Mouse (Mus musculus): ENCODE measurements around the gene Smpx. TPM values are rescaled to one million over a fixed set of nuclear protein-coding genes. Genes with fewer than 3 reads are reported as not detected.

Gene Smpx
- polyA plus RNA-seq (2011; ENCODE audit: insufficient read depth, insufficient read length, low read depth, missing spikeins): not detected in 2 replicates

GRCm38 (mm10) chrX:157698862-157699261 is at the start of gene Smpx:
Gene Smpx (plus strand): TSS chrX:157698910.
- H3K9me3 ChIP-seq (replicated peaks; ENCODE audit: control insufficient read depth, insufficient read depth, low read length, poor library complexity, severe bottlenecking): no peaks in the 10 kb centered on the region
- no peaks in the 10 kb centered on the region for H3K27me3 ChIP-seq (ENCODE audit: control insufficient read depth, insufficient read depth, low read length, poor library complexity, severe bottlenecking)
- no peak within 1 kb of the TSS for H3K27ac ChIP-seq (ENCODE audit: insufficient read depth, low read length)
- H3K9ac ChIP-seq (ENCODE audit: low read depth, poor library complexity, severe bottlenecking): no peak within 1 kb of the TSS
- H3K4me3 ChIP-seq (ENCODE audit: low read depth, low read length): no peak within 1 kb of the TSS
- TF ChIP-seq EP300 (IDR thresholded peaks at IDR 0.05; ENCODE audit: insufficient read depth, low read depth, low read length) (no peak), CTCF (IDR thresholded peaks at IDR 0.05; ENCODE audit: low read depth, low read length) (no peak), POLR2A (IDR thresholded peaks at IDR 0.05; ENCODE audit: insufficient read depth, low read length) (no peak)
- no peaks in the 10 kb centered on the region for H3K4me1 ChIP-seq (ENCODE audit: control insufficient read depth, insufficient read depth, low read length)
- H3K36me3 ChIP-seq (ENCODE audit: control insufficient read depth, insufficient read depth, low read length, poor library complexity, severe bottlenecking): no peaks in the 10 kb centered on the region

GRCm38 (mm10) chrX:157655047-157655446 is 43.7 kb upstream of the Smpx start:
- TF ChIP-seq EP300 (IDR thresholded peaks at IDR 0.05; ENCODE audit: insufficient read depth, low read depth, low read length) (no peak), CTCF (IDR thresholded peaks at IDR 0.05; ENCODE audit: low read depth, low read length) (no peak), POLR2A (IDR thresholded peaks at IDR 0.05; ENCODE audit: insufficient read depth, low read length) (no peak)
- no peak overlapping the region for H3K4me3 ChIP-seq (ENCODE audit: low read depth, low read length)
- no peak overlapping the region for H3K9ac ChIP-seq (ENCODE audit: low read depth, poor library complexity, severe bottlenecking)
- no peaks in the 10 kb centered on the region for H3K9me3 ChIP-seq (replicated peaks; ENCODE audit: control insufficient read depth, insufficient read depth, low read length, poor library complexity, severe bottlenecking)
- H3K27ac ChIP-seq (ENCODE audit: insufficient read depth, low read length): no peak overlapping the region
- no peaks in the 10 kb centered on the region for H3K36me3 ChIP-seq (ENCODE audit: control insufficient read depth, insufficient read depth, low read length, poor library complexity, severe bottlenecking)
- no peaks in the 10 kb centered on the region for H3K4me1 ChIP-seq (ENCODE audit: control insufficient read depth, insufficient read depth, low read length)
- no peaks in the 10 kb centered on the region for H3K27me3 ChIP-seq (ENCODE audit: control insufficient read depth, insufficient read depth, low read length, poor library complexity, severe bottlenecking)

- no peak overlapping the region for H3K9ac ChIP-seq (ENCODE audit: low read depth, poor library complexity, severe bottlenecking)
- H3K9me3 ChIP-seq (replicated peaks; ENCODE audit: control insufficient read depth, insufficient read depth, low read length, poor library complexity, severe bottlenecking): no peaks in the 10 kb centered on the region
- no peak overlapping the region for H3K4me3 ChIP-seq (ENCODE audit: low read depth, low read length)
- no peaks in the 10 kb centered on the region for H3K27me3 ChIP-seq (ENCODE audit: control insufficient read depth, insufficient read depth, low read length, poor library complexity, severe bottlenecking)
- no peaks in the 10 kb centered on the region for H3K4me1 ChIP-seq (ENCODE audit: control insufficient read depth, insufficient read depth, low read length)
- H3K36me3 ChIP-seq (ENCODE audit: control insufficient read depth, insufficient read depth, low read length, poor library complexity, severe bottlenecking): no peaks in the 10 kb centered on the region
- H3K27ac ChIP-seq (ENCODE audit: insufficient read depth, low read length): no peak overlapping the region
- no peak for TF ChIP-seq CTCF (IDR thresholded peaks at IDR 0.05; ENCODE audit: low read depth, low read length)
- no peak for TF ChIP-seq POLR2A (IDR thresholded peaks at IDR 0.05; ENCODE audit: insufficient read depth, low read length)
- no peak for TF ChIP-seq EP300 (IDR thresholded peaks at IDR 0.05; ENCODE audit: insufficient read depth, low read depth, low read length)
Measured at GRCm38 (mm10) chrX:157657356-157657755, 41.4 kb upstream of the Smpx start.

GRCm38 (mm10) chrX:157671820-157672219 is 26.9 kb upstream of the Smpx start:
- Histone ChIP-seq H3K27ac (ENCODE audit: insufficient read depth, low read length) (no peak overlapping the region), H3K27me3 (ENCODE audit: control insufficient read depth, insufficient read depth, low read length, poor library complexity, severe bottlenecking) (no peaks in the 10 kb centered on the region), H3K4me1 (ENCODE audit: control insufficient read depth, insufficient read depth, low read length) (no peaks in the 10 kb centered on the region), H3K4me3 (ENCODE audit: low read depth, low read length) (no peak overlapping the region), H3K36me3 (ENCODE audit: control insufficient read depth, insufficient read depth, low read length, poor library complexity, severe bottlenecking) (no peaks in the 10 kb centered on the region), H3K9me3 (replicated peaks; ENCODE audit: control insufficient read depth, insufficient read depth, low read length, poor library complexity, severe bottlenecking) (no peaks in the 10 kb centered on the region), H3K9ac (ENCODE audit: low read depth, poor library complexity, severe bottlenecking) (no peak overlapping the region)
- TF ChIP-seq CTCF (IDR thresholded peaks at IDR 0.05; ENCODE audit: low read depth, low read length): no peak
- TF ChIP-seq POLR2A (IDR thresholded peaks at IDR 0.05; ENCODE audit: insufficient read depth, low read length): no peak
- TF ChIP-seq EP300 (IDR thresholded peaks at IDR 0.05; ENCODE audit: insufficient read depth, low read depth, low read length): no peak

DNA sequence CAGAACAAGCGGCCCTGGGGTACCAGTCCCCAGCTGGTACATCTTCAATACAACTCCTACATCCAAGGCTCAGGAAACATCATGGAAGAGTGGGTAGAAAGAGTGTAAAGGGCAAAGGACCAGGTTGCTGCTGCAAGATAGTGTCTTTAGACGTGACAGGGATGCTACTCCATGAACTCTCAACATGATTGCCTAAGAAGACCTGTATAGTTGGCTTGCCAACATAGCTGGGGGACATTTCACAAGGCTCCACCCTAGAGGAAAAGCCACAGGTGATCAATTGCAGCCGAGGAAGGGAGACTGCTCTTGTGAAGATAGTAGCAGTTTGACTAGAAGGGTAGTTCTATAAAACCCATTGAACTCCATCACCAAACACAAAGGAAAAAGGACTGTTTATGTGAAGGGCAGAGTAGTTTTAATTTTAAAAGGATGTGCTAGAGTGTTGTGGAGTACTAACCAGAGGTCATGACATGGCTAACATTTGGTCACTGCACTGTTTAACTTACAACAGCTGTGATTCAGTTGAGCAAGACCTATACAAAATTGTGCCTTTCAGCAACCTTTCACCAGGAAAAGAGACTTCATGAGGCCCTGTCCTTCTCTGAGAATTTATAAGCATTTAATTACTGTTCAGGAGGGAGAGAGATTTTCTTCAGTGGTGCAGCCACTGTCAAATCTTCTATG is 23.9 kb upstream of the Smpx start:
- Histone ChIP-seq H3K9me3 (replicated peaks; ENCODE audit: control insufficient read depth, insufficient read depth, low read length, poor library complexity, severe bottlenecking) (no peaks in the 10 kb centered on the region), H3K27me3 (ENCODE audit: control insufficient read depth, insufficient read depth, low read length, poor library complexity, severe bottlenecking) (no peaks in the 10 kb centered on the region), H3K9ac (ENCODE audit: low read depth, poor library complexity, severe bottlenecking) (no peak overlapping the region), H3K4me3 (ENCODE audit: low read depth, low read length) (no peak overlapping the region), H3K4me1 (ENCODE audit: control insufficient read depth, insufficient read depth, low read length) (no peaks in the 10 kb centered on the region), H3K27ac (ENCODE audit: insufficient read depth, low read length) (no peak overlapping the region), H3K36me3 (ENCODE audit: control insufficient read depth, insufficient read depth, low read length, poor library complexity, severe bottlenecking) (no peaks in the 10 kb centered on the region)
- no peak for TF ChIP-seq POLR2A (IDR thresholded peaks at IDR 0.05; ENCODE audit: insufficient read depth, low read length)
- TF ChIP-seq EP300 (IDR thresholded peaks at IDR 0.05; ENCODE audit: insufficient read depth, low read depth, low read length): no peak
- TF ChIP-seq CTCF (IDR thresholded peaks at IDR 0.05; ENCODE audit: low read depth, low read length): no peak

- Histone ChIP-seq H3K36me3 (ENCODE audit: control insufficient read depth, insufficient read depth, low read length, poor library complexity, severe bottlenecking) (no peaks in the 10 kb centered on the region), H3K9ac (ENCODE audit: low read depth, poor library complexity, severe bottlenecking) (no peak overlapping the region), H3K27ac (ENCODE audit: insufficient read depth, low read length) (no peak overlapping the region), H3K9me3 (replicated peaks; ENCODE audit: control insufficient read depth, insufficient read depth, low read length, poor library complexity, severe bottlenecking) (no peaks in the 10 kb centered on the region), H3K27me3 (ENCODE audit: control insufficient read depth, insufficient read depth, low read length, poor library complexity, severe bottlenecking) (no peaks in the 10 kb centered on the region), H3K4me1 (ENCODE audit: control insufficient read depth, insufficient read depth, low read length) (no peaks in the 10 kb centered on the region), H3K4me3 (ENCODE audit: low read depth, low read length) (no peak overlapping the region)
- TF ChIP-seq POLR2A (IDR thresholded peaks at IDR 0.05; ENCODE audit: insufficient read depth, low read length) (no peak), EP300 (IDR thresholded peaks at IDR 0.05; ENCODE audit: insufficient read depth, low read depth, low read length) (no peak), CTCF (IDR thresholded peaks at IDR 0.05; ENCODE audit: low read depth, low read length) (no peak)
Measured at GRCm38 (mm10) chrX:157691186-157691585, 7.5 kb upstream of the Smpx start.

All from ES-Bruce4 (cell line).